Mouse (Mus musculus): Measurements from ENCODE around the gene Tulp4.

DNA sequence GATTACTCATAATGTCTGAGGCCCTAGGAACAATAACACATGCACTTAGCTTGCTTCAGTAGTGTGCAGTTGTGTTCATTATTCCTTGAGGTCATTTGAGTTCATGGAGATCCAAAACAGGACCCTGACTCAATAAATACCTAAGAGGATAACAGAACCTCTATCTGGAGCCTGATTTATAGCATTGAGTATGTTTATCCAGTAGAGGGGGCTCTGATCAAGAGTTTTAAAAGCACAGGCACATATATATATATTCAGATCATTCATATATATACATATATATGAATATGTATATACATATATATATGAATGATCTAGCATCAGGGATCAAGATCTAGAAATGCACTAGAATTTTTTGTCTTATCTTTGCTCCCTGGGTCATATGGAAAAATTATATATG, 10.7 kb upstream of the Tulp4 start:
- TF ChIP-seq CTCF (IDR thresholded peaks at IDR 0.05; ENCODE audit: low read depth), result peak; percentile 52
- no peak for TF ChIP-seq EP300 (optimal IDR thresholded peaks at IDR 0.05)

Data from stomach, postnatal 0 days (tissue).